Mouse (Mus musculus): ENCODE measurements around the gene Smagp. TPM values are rescaled to one million over a fixed set of nuclear protein-coding genes. Genes with fewer than 3 reads are reported as not detected.
A peak's percentile ranks its signal among the peaks of the same experiment; 100 is the strongest.
"Not testable (repeated sequence)": the region's sequence is repeated elsewhere in the genome, so short reads cannot be mapped to it uniquely, and the experiment has no call there.

Gene Smagp
- polyA plus RNA-seq, 1 experiment from 2014 or later = 94.8 TPM

DNA sequence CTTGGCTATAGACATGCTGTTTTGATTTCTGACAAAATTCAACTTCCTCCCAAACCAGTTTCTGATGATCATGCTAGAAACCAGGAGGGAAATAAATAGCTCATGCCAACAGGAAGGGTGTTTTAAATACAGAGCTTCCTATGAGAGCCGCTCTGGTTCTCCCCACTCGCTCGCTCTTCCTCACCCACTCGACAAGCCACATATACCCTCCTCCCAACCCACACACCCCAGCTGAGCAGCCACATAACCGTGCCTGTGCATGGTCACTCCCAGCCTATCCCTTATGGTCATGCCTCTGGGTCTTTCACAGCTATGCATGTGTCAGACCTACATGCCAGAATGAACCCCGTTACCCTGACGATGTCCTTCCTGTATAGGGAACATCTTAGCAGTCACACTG, 14.6 kb downstream of the Smagp start:
- Histone ChIP-seq H3K27me3 (ENCODE audit: control insufficient read depth, insufficient read depth, low read length) (no peaks in the 10 kb centered on the region), H3K36me3 (ENCODE audit: control insufficient read depth, insufficient read depth, low read length) (peaks cover 23% of the 10 kb centered on the region; the same call in 1 of the 2 replicates), H3K4me3 (ENCODE audit: low read depth, low read length) (no peak overlapping the region), H3K9ac (ENCODE audit: low read length) (no peak overlapping the region), H3K9me3 (ENCODE audit: control insufficient read depth, low read length) (no peaks in the 10 kb centered on the region), H3K27ac (replicated peaks) (no peak overlapping the region), H3K4me2 (replicated peaks; ENCODE audit: low read depth) (no peak overlapping the region), H3K4me1 (replicated peaks; ENCODE audit: control insufficient read depth, insufficient read depth) (no peaks in the 10 kb centered on the region)
- TF ChIP-seq CTCF (IDR thresholded peaks at IDR 0.05; ENCODE audit: low read depth) (no peak), EP300 (optimal IDR thresholded peaks at IDR 0.05) (no peak)
- 83% methylated on average over 7 of the region's 7 CpGs for WGBS
- DNase-seq (ENCODE audit: low spot score) = no peak
- no peak; the same call in 1 of the 2 replicates for ATAC-seq (ENCODE audit: low FRiP score, low TSS enrichment)

DNA sequence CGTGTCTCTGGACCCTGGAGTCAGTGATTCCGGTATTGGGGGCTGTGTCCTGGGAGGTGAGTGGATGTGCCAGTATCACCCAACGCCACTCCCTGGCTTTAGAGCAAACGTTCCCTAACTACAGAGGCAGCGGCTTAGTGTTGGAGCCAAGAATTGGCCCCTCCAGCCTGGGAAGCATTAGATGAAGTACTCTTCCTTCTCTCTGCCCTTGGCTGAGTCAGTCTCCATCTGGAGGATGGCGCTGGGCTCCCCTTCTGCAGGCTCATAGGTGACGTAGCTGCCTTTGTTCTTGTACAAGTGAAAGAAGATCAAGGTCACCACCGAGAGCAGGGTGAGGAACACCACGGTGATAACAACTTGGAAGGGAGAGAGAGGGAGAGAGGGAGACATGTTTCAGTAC, 15.1 kb downstream of the Smagp start:
- H3K4me1 ChIP-seq (replicated peaks; ENCODE audit: control insufficient read depth, insufficient read depth); H3K4me3 ChIP-seq (ENCODE audit: low read depth, low read length); ATAC-seq (ENCODE audit: low FRiP score, low TSS enrichment); H3K27ac ChIP-seq (replicated peaks); H3K4me2 ChIP-seq (replicated peaks; ENCODE audit: low read depth); H3K9me3 ChIP-seq (ENCODE audit: control insufficient read depth, low read length); H3K9ac ChIP-seq (ENCODE audit: low read length); DNase-seq (ENCODE audit: low spot score); H3K27me3 ChIP-seq (ENCODE audit: control insufficient read depth, insufficient read depth, low read length): not testable (repeated sequence)
- peaks cover 23% of the 10 kb centered on the region; the same call in 1 of the 2 replicates for H3K36me3 ChIP-seq (ENCODE audit: control insufficient read depth, insufficient read depth, low read length)
- 57% methylated on average over 9 of the region's 9 CpGs for WGBS

DNA sequence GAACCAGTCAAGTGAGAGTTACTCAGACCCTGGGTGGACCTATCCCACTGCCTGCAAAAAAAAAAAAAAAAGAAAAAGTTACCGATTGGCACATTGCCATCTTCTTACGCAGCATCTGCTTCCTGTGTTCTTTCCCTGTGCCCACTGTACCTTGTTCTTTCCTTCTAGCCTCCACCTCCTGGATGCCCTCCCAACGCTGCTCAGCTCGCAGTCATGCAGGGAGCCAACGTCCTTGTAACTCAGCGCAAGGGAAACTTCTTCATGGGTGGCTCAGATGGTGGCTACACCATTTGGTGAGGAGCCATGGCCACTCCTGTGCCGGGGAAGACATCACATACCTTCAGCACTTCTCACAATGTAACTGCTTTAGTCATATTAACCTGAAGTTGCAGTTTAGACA, 17.5 kb downstream of the Smagp start:
- TF ChIP-seq CTCF (IDR thresholded peaks at IDR 0.05; ENCODE audit: low read depth) (no peak), EP300 (optimal IDR thresholded peaks at IDR 0.05) (no peak)
- 74% methylated on average over 7 of the region's 7 CpGs for WGBS
- peaks cover 23% of the 10 kb centered on the region; the same call in 1 of the 2 replicates for H3K36me3 ChIP-seq (ENCODE audit: control insufficient read depth, insufficient read depth, low read length)
- no peaks in the 10 kb centered on the region for H3K27me3 ChIP-seq (ENCODE audit: control insufficient read depth, insufficient read depth, low read length)
- no peak overlapping the region for H3K4me3 ChIP-seq (ENCODE audit: low read depth, low read length)
- DNase-seq (ENCODE audit: low spot score) (no peak), ATAC-seq (ENCODE audit: low FRiP score, low TSS enrichment) (no peak)
- no peak overlapping the region for H3K9ac ChIP-seq (ENCODE audit: low read length)
- H3K4me1 ChIP-seq (replicated peaks; ENCODE audit: control insufficient read depth, insufficient read depth) = no peaks in the 10 kb centered on the region
- H3K27ac ChIP-seq (replicated peaks) = no peak overlapping the region
- H3K9me3 ChIP-seq (ENCODE audit: control insufficient read depth, low read length) = no peaks in the 10 kb centered on the region
- no peak overlapping the region for H3K4me2 ChIP-seq (replicated peaks; ENCODE audit: low read depth)

DNA sequence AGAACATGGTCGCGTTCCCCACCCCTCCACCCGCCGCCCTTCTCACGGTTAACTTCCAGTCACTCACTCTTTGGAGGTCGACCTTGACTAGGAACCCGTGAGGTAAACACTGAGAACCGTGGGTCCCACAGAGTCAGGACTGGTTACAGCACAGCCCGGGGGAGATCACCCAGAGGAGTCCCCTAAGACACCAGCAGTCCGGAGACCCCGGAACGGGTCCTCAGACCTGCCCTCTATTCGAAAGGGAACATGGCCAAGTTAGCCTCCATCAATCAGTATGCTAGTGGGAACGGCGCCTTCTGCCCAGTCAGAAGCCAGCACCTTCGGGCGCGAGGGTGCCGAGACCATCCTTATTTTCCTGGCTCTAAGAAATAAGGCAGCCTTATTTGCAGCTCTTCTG, 20.5 kb downstream of the Smagp start:
- ATAC-seq (ENCODE audit: low FRiP score, low TSS enrichment) = peak; percentile 1; the same call in 1 of the 2 replicates
- Histone ChIP-seq H3K27ac (replicated peaks) (peak overlapping the region; percentile 100), H3K4me3 (ENCODE audit: low read depth, low read length) (peak overlapping the region; percentile 98), H3K9ac (ENCODE audit: low read length) (peak overlapping the region; percentile 99), H3K9me3 (ENCODE audit: control insufficient read depth, low read length) (no peaks in the 10 kb centered on the region), H3K4me2 (replicated peaks; ENCODE audit: low read depth) (peak overlapping the region; percentile 71), H3K36me3 (ENCODE audit: control insufficient read depth, insufficient read depth, low read length) (peaks cover 21% of the 10 kb centered on the region; the same call in 1 of the 2 replicates), H3K27me3 (ENCODE audit: control insufficient read depth, insufficient read depth, low read length) (no peaks in the 10 kb centered on the region), H3K4me1 (replicated peaks; ENCODE audit: control insufficient read depth, insufficient read depth) (no peaks in the 10 kb centered on the region)
- TF ChIP-seq EP300 (optimal IDR thresholded peaks at IDR 0.05) = no peak
- no peak for TF ChIP-seq CTCF (IDR thresholded peaks at IDR 0.05; ENCODE audit: low read depth)
- DNase-seq (ENCODE audit: low spot score) = no peak
- 0% methylated on average over 19 of the region's 19 CpGs for WGBS

DNA sequence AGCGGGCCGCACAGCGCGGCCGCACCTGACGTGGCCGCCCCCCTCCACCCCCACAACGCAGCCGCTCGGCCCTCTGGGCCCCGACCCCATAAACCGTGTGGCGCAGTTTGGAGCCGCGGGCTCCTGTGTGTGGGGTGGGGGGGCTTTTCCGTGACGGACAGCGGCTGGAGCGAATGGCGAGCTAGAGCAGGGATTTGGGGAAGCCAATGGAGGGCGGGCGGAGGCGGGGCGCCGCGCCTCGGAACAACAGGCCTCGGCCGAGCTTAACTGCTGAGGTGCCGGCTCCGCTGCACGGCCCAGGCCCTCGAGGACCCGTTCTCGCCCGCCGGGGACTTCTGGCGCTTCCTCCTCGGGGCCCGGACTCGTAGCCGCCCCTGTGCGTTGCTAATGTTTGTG, 20.9 kb downstream of the Smagp start:
- TF ChIP-seq CTCF (IDR thresholded peaks at IDR 0.05; ENCODE audit: low read depth) (no peak), EP300 (optimal IDR thresholded peaks at IDR 0.05) (no peak)
- WGBS = under 1% methylated on average over 25 of the region's 43 CpGs

DNA sequence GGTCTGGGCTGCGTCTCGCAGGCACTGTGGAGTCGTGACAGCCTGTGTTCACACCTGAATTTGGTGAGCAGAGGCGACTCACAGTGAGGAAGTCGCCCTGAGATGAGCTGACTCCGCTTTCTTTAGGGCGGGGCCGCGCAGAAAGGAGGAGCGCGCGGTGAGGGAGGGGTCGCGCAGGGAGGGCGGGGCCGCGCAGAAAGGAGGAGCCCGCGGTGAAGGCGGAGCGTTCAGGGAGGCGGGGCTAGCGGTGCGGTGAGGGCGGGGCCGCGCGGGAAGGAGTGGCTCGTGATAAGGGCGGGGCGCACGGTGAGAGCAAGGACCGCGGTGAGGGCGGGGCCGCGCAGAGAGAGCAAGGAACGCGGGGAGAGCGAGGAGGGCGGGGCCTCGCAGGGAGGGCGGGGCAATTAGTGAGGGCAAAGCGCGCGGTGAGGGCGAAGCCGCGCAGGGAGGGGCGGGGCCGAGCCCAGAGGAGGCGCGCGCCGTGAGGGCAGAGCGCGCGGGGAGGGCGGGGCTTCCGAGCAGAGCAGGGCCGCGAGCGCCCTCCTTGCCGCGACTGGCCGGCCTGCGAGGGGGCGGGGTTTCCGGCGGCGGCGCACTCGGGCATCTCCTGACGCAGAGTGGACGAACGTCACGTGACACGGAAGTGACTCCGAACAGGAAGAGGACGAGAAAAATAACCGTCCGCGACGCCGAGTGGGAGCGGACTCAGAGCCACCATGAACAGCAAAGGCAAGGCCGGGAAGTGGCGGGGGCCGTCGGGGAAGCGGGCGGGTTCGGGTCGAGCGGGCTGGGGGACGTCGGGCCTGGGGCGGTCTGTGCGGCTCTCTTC, 21.5 kb downstream of the Smagp start, which contains the start of gene Dazap2:
Gene Dazap2 (plus strand): TSS at position 354 of the 829 bp plus-strand sequence.
- Histone ChIP-seq H3K9ac (ENCODE audit: low read length) (peak within 1 kb of the TSS; percentile 99), H3K4me2 (replicated peaks; ENCODE audit: low read depth) (peak within 1 kb of the TSS; percentile 73), H3K9me3 (ENCODE audit: control insufficient read depth, low read length) (no peaks in the 10 kb centered on the region), H3K4me1 (replicated peaks; ENCODE audit: control insufficient read depth, insufficient read depth) (no peaks in the 10 kb centered on the region), H3K36me3 (ENCODE audit: control insufficient read depth, insufficient read depth, low read length) (peaks cover 19% of the 10 kb centered on the region; the same call in 1 of the 2 replicates), H3K27me3 (ENCODE audit: control insufficient read depth, insufficient read depth, low read length) (no peaks in the 10 kb centered on the region), H3K4me3 (ENCODE audit: low read depth, low read length) (peak within 1 kb of the TSS; percentile 98), H3K27ac (replicated peaks) (peak within 1 kb of the TSS; percentile 100)
- ATAC-seq (ENCODE audit: low FRiP score, low TSS enrichment) (peak; percentile 88), DNase-seq (ENCODE audit: low spot score) (peak; percentile 100)
- no peak for TF ChIP-seq EP300 (optimal IDR thresholded peaks at IDR 0.05)
- peak; percentile 55 for TF ChIP-seq CTCF (IDR thresholded peaks at IDR 0.05; ENCODE audit: low read depth)
- WGBS = under 1% methylated on average over 78 of the region's 99 CpGs

More for the DNA sequence above, 20.9 kb downstream of the Smagp start:
- peaks cover 21% of the 10 kb centered on the region; the same call in 1 of the 2 replicates for H3K36me3 ChIP-seq (ENCODE audit: control insufficient read depth, insufficient read depth, low read length)
- ATAC-seq (ENCODE audit: low FRiP score, low TSS enrichment) (peak; percentile 84), DNase-seq (ENCODE audit: low spot score) (peak; percentile 94)
- no peaks in the 10 kb centered on the region for H3K9me3 ChIP-seq (ENCODE audit: control insufficient read depth, low read length)
- H3K27me3 ChIP-seq (ENCODE audit: control insufficient read depth, insufficient read depth, low read length) = no peaks in the 10 kb centered on the region
- peak overlapping the region; percentile 99 for H3K9ac ChIP-seq (ENCODE audit: low read length)
- H3K4me3 ChIP-seq (ENCODE audit: low read depth, low read length) = peak overlapping the region; percentile 98
- H3K27ac ChIP-seq (replicated peaks) = peak overlapping the region; percentile 100
- H3K4me1 ChIP-seq (replicated peaks; ENCODE audit: control insufficient read depth, insufficient read depth) = no peaks in the 10 kb centered on the region
- H3K4me2 ChIP-seq (replicated peaks; ENCODE audit: low read depth) = peak overlapping the region; percentile 71

All from stomach, postnatal 0 days (tissue).